Mouse (Mus musculus) lung, adult 2 months (tissue): ENCODE measurements around the gene Pa2g4.
A peak's percentile ranks its signal among the peaks of the same experiment; 100 is the strongest.

ENCODE experiments used
- CTCF ChIP-seq: fragments of 200-500 bp; IDR thresholded peaks from 2 replicates; pipeline ENCODE4 v1.5.1; 2011; ENCODE audit warnings: mild to moderate bottlenecking, low read length, control low read depth; ENCODE audit not compliant: insufficient read depth
- POLR2A ChIP-seq: fragments of 200-500 bp; IDR thresholded peaks from 2 replicates; pipeline ENCODE4 v1.6.1; 2011; ENCODE audit warnings: low read depth, mild to moderate bottlenecking, control low read depth, low read length, borderline replicate concordance; ENCODE audit errors: extremely low read depth

- TF ChIP-seq CTCF: peak; percentile 80
- TF ChIP-seq POLR2A: no peak
Measured at GRCm38 (mm10) chr10:128518833-128519232, 47.0 kb downstream of the Pa2g4 start.
